Mouse (Mus musculus) bone marrow macrophage, adult 2 months (primary cell): ENCODE results near the gene Pik3ca.

ENCODE experiments used
- CTCF ChIP-seq: IDR thresholded peaks from 2 replicates; pipeline ENCODE4 v1.5.1; 2012; ENCODE audit warnings: low read depth, mild to moderate bottlenecking, low read length, moderate library complexity
- POLR2A ChIP-seq: IDR thresholded peaks from 2 replicates; pipeline ENCODE4 v1.6.1; 2012; ENCODE audit warnings: mild to moderate bottlenecking, low read depth, low read length, borderline replicate concordance

- TF ChIP-seq CTCF (no peak), POLR2A (no peak)
Observed at GRCm38 (mm10) chr3:32495088-32495770, 97.8 kb downstream of the Pik3ca start.
